ENCODE assay signal across 8 mouse cellular contexts in genomic region chr10:127618173-127618572, GRCm38 (mm10). TPM values are rescaled to one million over a fixed set of nuclear protein-coding genes. Genes with fewer than 3 reads are reported as not detected.
DNase-seq lines count a peak whose midpoint lies in the region; ATAC-seq and TF ChIP-seq lines count a peak whose summit lies in the region.

No protein-coding gene starts in this region.

- DNase-seq in hindbrain, embryonic 10.5 days (ENCODE audit: low spot score) = no peak
- no peak for DNase-seq in hindbrain, embryonic 11.5 days (ENCODE audit: low spot score)
- DNase-seq in embryonic facial prominence, embryonic 11.5 days (ENCODE audit: low spot score) = no peak
- DNase-seq in intestine, embryonic 14.5 days (ENCODE audit: low spot score) = no peak
- no peak for DNase-seq in midbrain, postnatal 0 days (ENCODE audit: low spot score)
- no peak for DNase-seq in c-Kit-positive CD71-positive TER-119-positive erythroid progenitor cells, embryonic 14.5 days (ENCODE audit: low spot score)
- no peak for DNase-seq in gastrocnemius, postnatal 10 days
- no peak for DNase-seq in layer of hippocampus, adult 8-10 months (ENCODE audit: low spot score in 2 of 2)

- peaks cover 95% of the 10 kb centered on the region for H3K4me1 ChIP-seq in hindbrain, embryonic 10.5 days (replicated peaks)
- peaks cover 17% of the 10 kb centered on the region for H3K4me1 ChIP-seq in hindbrain, embryonic 11.5 days (replicated peaks; ENCODE audit: control insufficient read depth, insufficient read depth, low read length)
- H3K4me1 ChIP-seq in embryonic facial prominence, embryonic 11.5 days (ENCODE audit: control insufficient read depth, insufficient read depth, low read length) = peaks cover 23% of the 10 kb centered on the region
- H3K4me1 ChIP-seq in intestine, embryonic 14.5 days (replicated peaks; ENCODE audit: control insufficient read depth, insufficient read depth, low read length) = peaks cover 64% of the 10 kb centered on the region
- H3K4me1 ChIP-seq in midbrain, postnatal 0 days (ENCODE audit: insufficient read depth, low read length) = peaks cover 21% of the 10 kb centered on the region

- no peaks in the 10 kb centered on the region for H3K9me3 ChIP-seq in hindbrain, embryonic 10.5 days
- no peaks in the 10 kb centered on the region for H3K9me3 ChIP-seq in hindbrain, embryonic 11.5 days (ENCODE audit: control insufficient read depth, low read length)
- no peaks in the 10 kb centered on the region for H3K9me3 ChIP-seq in embryonic facial prominence, embryonic 11.5 days (replicated peaks; ENCODE audit: control insufficient read depth, low read length)
- H3K9me3 ChIP-seq in intestine, embryonic 14.5 days (ENCODE audit: control insufficient read depth, low read length) = no peaks in the 10 kb centered on the region
- no peaks in the 10 kb centered on the region for H3K9me3 ChIP-seq in midbrain, postnatal 0 days (ENCODE audit: low read length)

- ATAC-seq in hindbrain, embryonic 11.5 days (ENCODE audit: low FRiP score) = no peak
- no peak for ATAC-seq in embryonic facial prominence, embryonic 11.5 days (replicated peaks; ENCODE audit: insufficient number of reproducible peaks, low FRiP score, low TSS enrichment, low read depth)
- ATAC-seq in intestine, embryonic 14.5 days (replicated peaks; ENCODE audit: low FRiP score, low TSS enrichment, low read depth) = no peak
- no peak for ATAC-seq in midbrain, postnatal 0 days (ENCODE audit: low FRiP score)

- peak overlapping the region; percentile 82 for H3K4me3 ChIP-seq in hindbrain, embryonic 10.5 days
- no peak overlapping the region for H3K4me3 ChIP-seq in hindbrain, embryonic 11.5 days (ENCODE audit: low read depth, low read length)
- H3K4me3 ChIP-seq in embryonic facial prominence, embryonic 11.5 days (ENCODE audit: low read depth, low read length) = no peak overlapping the region
- H3K4me3 ChIP-seq in intestine, embryonic 14.5 days (ENCODE audit: low read depth, low read length) = peak overlapping the region; percentile 75; the same call in 1 of the 2 replicates
- H3K4me3 ChIP-seq in midbrain, postnatal 0 days (ENCODE audit: low read depth, low read length) = peak overlapping the region; percentile 18; the same call in 1 of the 2 replicates

- no peak overlapping the region for H3K4me2 ChIP-seq in hindbrain, embryonic 11.5 days (replicated peaks; ENCODE audit: low read depth, low read length)
- peak overlapping the region; percentile 89 for H3K4me2 ChIP-seq in embryonic facial prominence, embryonic 11.5 days (ENCODE audit: low read depth, low read length)
- peak overlapping the region; percentile 64 for H3K4me2 ChIP-seq in intestine, embryonic 14.5 days (ENCODE audit: low read length)
- peak overlapping the region; percentile 97 for H3K4me2 ChIP-seq in midbrain, postnatal 0 days (ENCODE audit: low read depth, low read length, poor library complexity, severe bottlenecking)

- no peaks in the 10 kb centered on the region for H3K27me3 ChIP-seq in hindbrain, embryonic 10.5 days (ENCODE audit: insufficient read depth, poor library complexity, severe bottlenecking)
- no peaks in the 10 kb centered on the region for H3K27me3 ChIP-seq in hindbrain, embryonic 11.5 days (ENCODE audit: control insufficient read depth, insufficient read depth, low read length)
- H3K27me3 ChIP-seq in embryonic facial prominence, embryonic 11.5 days (ENCODE audit: control insufficient read depth, insufficient read depth, low read length) = no peaks in the 10 kb centered on the region
- no peaks in the 10 kb centered on the region for H3K27me3 ChIP-seq in intestine, embryonic 14.5 days (replicated peaks; ENCODE audit: control insufficient read depth, insufficient read depth, low read length)
- no peaks in the 10 kb centered on the region for H3K27me3 ChIP-seq in midbrain, postnatal 0 days (ENCODE audit: insufficient read depth, low read length)

- TF ChIP-seq CTCF in midbrain, postnatal 0 days (IDR thresholded peaks at IDR 0.05) = no peak

- H3K9ac ChIP-seq in hindbrain, embryonic 11.5 days (ENCODE audit: low read depth, low read length) = no peak overlapping the region
- H3K9ac ChIP-seq in embryonic facial prominence, embryonic 11.5 days (replicated peaks; ENCODE audit: low read length) = no peak overlapping the region
- no peak overlapping the region for H3K9ac ChIP-seq in intestine, embryonic 14.5 days (ENCODE audit: low read length)
- no peak overlapping the region for H3K9ac ChIP-seq in midbrain, postnatal 0 days (replicated peaks; ENCODE audit: low read length, poor library complexity, severe bottlenecking)

- H3K36me3 ChIP-seq in hindbrain, embryonic 10.5 days = peaks cover 14% of the 10 kb centered on the region
- H3K36me3 ChIP-seq in hindbrain, embryonic 11.5 days (ENCODE audit: control insufficient read depth, insufficient read depth, low read length) = no peaks in the 10 kb centered on the region
- H3K36me3 ChIP-seq in embryonic facial prominence, embryonic 11.5 days (replicated peaks; ENCODE audit: control insufficient read depth, insufficient read depth, low read depth, low read length) = no peaks in the 10 kb centered on the region
- 0 out of 2 replicates have a peak, but pooled peaks cover 4% of the 10 kb centered on the region for H3K36me3 ChIP-seq in intestine, embryonic 14.5 days (ENCODE audit: control insufficient read depth, insufficient read depth, low read length)
- peaks cover 9% of the 10 kb centered on the region; the same call in 1 of the 2 replicates for H3K36me3 ChIP-seq in midbrain, postnatal 0 days (ENCODE audit: insufficient read depth, low read length)

- H3K27ac ChIP-seq in hindbrain, embryonic 10.5 days = peak overlapping the region; percentile 41; the same call in 1 of the 2 replicates
- no peak overlapping the region for H3K27ac ChIP-seq in hindbrain, embryonic 11.5 days (ENCODE audit: low read depth, low read length)
- H3K27ac ChIP-seq in embryonic facial prominence, embryonic 11.5 days (replicated peaks; ENCODE audit: low read depth, low read length) = no peak overlapping the region
- H3K27ac ChIP-seq in intestine, embryonic 14.5 days (ENCODE audit: low read depth) = peak overlapping the region; percentile 97; the same call in 1 of the 2 replicates
- no peak overlapping the region for H3K27ac ChIP-seq in midbrain, postnatal 0 days (ENCODE audit: low read depth, low read length)

- WGBS in hindbrain, embryonic 10.5 days = 56% methylated on average over 6 of the region's 6 CpGs
- WGBS in hindbrain, embryonic 11.5 days = 57% methylated on average over 6 of the region's 6 CpGs
- WGBS in embryonic facial prominence, embryonic 11.5 days = 44% methylated on average over 6 of the region's 6 CpGs
- 31% methylated on average over 6 of the region's 6 CpGs for whole genome bisulfite sequencing in intestine, embryonic 14.5 days
- 53% methylated on average over 6 of the region's 6 CpGs for WGBS in midbrain, postnatal 0 days

RNA-seq across cellular contexts. Expression of gene Lrp1, which starts 2.8 kb away (rescaled TPM):
- polyA plus RNA-seq in hindbrain, embryonic 10.5 days (2016; fragmentation: Nextera tagmentation; extraction: Ambion mirVana) = 55.7 and 71.7 TPM in 2 replicates
- 66.3 and 67.1 TPM in 2 replicates for polyA plus RNA-seq in hindbrain, embryonic 11.5 days (2014; fragmentation: Nextera tagmentation; extraction: Ambion mirVana)
- polyA plus RNA-seq in embryonic facial prominence, embryonic 11.5 days (2014; fragmentation: Nextera tagmentation; extraction: Ambion mirVana) = 55.5 and 59.0 TPM in 2 replicates
- 92.1 and 96.6 TPM in 2 replicates for polyA plus RNA-seq in intestine, embryonic 14.5 days (2014; fragmentation: Nextera tagmentation; extraction: Ambion mirVana)
- 297 and 319 TPM in 2 replicates for total RNA-seq in midbrain, postnatal 0 days (2014; rRNA removed)
- polyA plus RNA-seq in midbrain, postnatal 0 days (2015; fragmentation: Nextera tagmentation; extraction: Ambion mirVana) = 79.8 and 84.4 TPM in 2 replicates
- total RNA-seq in gastrocnemius, postnatal 10 days (2021) = 100 to 1,000 TPM; 105 to 132 TPM
- 100 to 1,000 TPM; 293 to 333 (median 304) TPM for total RNA-seq in layer of hippocampus, adult 8-10 months (2022)

RNA-seq across cellular contexts. Expression of gene Stat6, which starts 24.6 kb away (rescaled TPM):
- 8.9 and 9.5 TPM in 2 replicates for polyA plus RNA-seq in hindbrain, embryonic 10.5 days (2016; fragmentation: Nextera tagmentation; extraction: Ambion mirVana)
- polyA plus RNA-seq in hindbrain, embryonic 11.5 days (2014; fragmentation: Nextera tagmentation; extraction: Ambion mirVana) = 6.0 and 6.9 TPM in 2 replicates
- 8.1 and 8.2 TPM in 2 replicates for polyA plus RNA-seq in embryonic facial prominence, embryonic 11.5 days (2014; fragmentation: Nextera tagmentation; extraction: Ambion mirVana)
- polyA plus RNA-seq in intestine, embryonic 14.5 days (2014; fragmentation: Nextera tagmentation; extraction: Ambion mirVana) = 28.5 and 29.4 TPM in 2 replicates
- 6.1 and 10.2 TPM in 2 replicates for total RNA-seq in midbrain, postnatal 0 days (2014; rRNA removed)
- polyA plus RNA-seq in midbrain, postnatal 0 days (2015; fragmentation: Nextera tagmentation; extraction: Ambion mirVana) = 3.9 and 4.3 TPM in 2 replicates
- total RNA-seq in gastrocnemius, postnatal 10 days (2021) = 10 to 100 TPM; 15.8 to 24.4 TPM
- 10 to 100 TPM in 3 of 4 experiments, 1 to 10 TPM in 1; 10.0 to 13.6 (median 11.3) TPM for total RNA-seq in layer of hippocampus, adult 8-10 months (2022)

RNA-seq across cellular contexts. Expression of gene Nemp1, which starts 48.5 kb away (rescaled TPM):
- polyA plus RNA-seq in hindbrain, embryonic 10.5 days (2016; fragmentation: Nextera tagmentation; extraction: Ambion mirVana) = 7.7 and 10.2 TPM in 2 replicates
- polyA plus RNA-seq in hindbrain, embryonic 11.5 days (2014; fragmentation: Nextera tagmentation; extraction: Ambion mirVana) = 8.6 and 9.3 TPM in 2 replicates
- polyA plus RNA-seq in embryonic facial prominence, embryonic 11.5 days (2014; fragmentation: Nextera tagmentation; extraction: Ambion mirVana) = 11.2 and 11.7 TPM in 2 replicates
- 8.8 and 8.9 TPM in 2 replicates for polyA plus RNA-seq in intestine, embryonic 14.5 days (2014; fragmentation: Nextera tagmentation; extraction: Ambion mirVana)
- 3.2 and 3.7 TPM in 2 replicates for total RNA-seq in midbrain, postnatal 0 days (2014; rRNA removed)
- 1.4 and 1.7 TPM in 2 replicates for polyA plus RNA-seq in midbrain, postnatal 0 days (2015; fragmentation: Nextera tagmentation; extraction: Ambion mirVana)
- total RNA-seq in gastrocnemius, postnatal 10 days (2021) = 1 to 10 TPM; 2.8 to 5.3 TPM
- total RNA-seq in layer of hippocampus, adult 8-10 months (2022) = 1 to 10 TPM; 5.8 to 8.1 (median 7.6) TPM

RNA-seq across cellular contexts. Expression of gene Nab2, which starts 50.2 kb away (rescaled TPM):
- 6.6 and 6.8 TPM in 2 replicates for polyA plus RNA-seq in hindbrain, embryonic 10.5 days (2016; fragmentation: Nextera tagmentation; extraction: Ambion mirVana)
- polyA plus RNA-seq in hindbrain, embryonic 11.5 days (2014; fragmentation: Nextera tagmentation; extraction: Ambion mirVana) = 4.3 and 4.9 TPM in 2 replicates
- polyA plus RNA-seq in embryonic facial prominence, embryonic 11.5 days (2014; fragmentation: Nextera tagmentation; extraction: Ambion mirVana) = 8.0 and 9.3 TPM in 2 replicates
- 7.4 and 7.5 TPM in 2 replicates for polyA plus RNA-seq in intestine, embryonic 14.5 days (2014; fragmentation: Nextera tagmentation; extraction: Ambion mirVana)
- 4.8 and 5.6 TPM in 2 replicates for total RNA-seq in midbrain, postnatal 0 days (2014; rRNA removed)
- 1.4 and 1.6 TPM in 2 replicates for polyA plus RNA-seq in midbrain, postnatal 0 days (2015; fragmentation: Nextera tagmentation; extraction: Ambion mirVana)
- 10 to 100 TPM in 1 of 2 experiments, 1 to 10 TPM in 1; 7.0 to 13.2 TPM for total RNA-seq in gastrocnemius, postnatal 10 days (2021)
- total RNA-seq in layer of hippocampus, adult 8-10 months (2022) = 10 to 100 TPM; 45.3 to 51.6 (median 49.0) TPM

Comparison
In these comparisons a context has a peak if more than half of its experiments do, and no peak if none do; other contexts are left out.
1. H3K27ac ChIP-seq: peak in hindbrain, embryonic 10.5 days (single experiment) and intestine, embryonic 14.5 days (single experiment); none in hindbrain, embryonic 11.5 days (single experiment), embryonic facial prominence, embryonic 11.5 days (single experiment) and midbrain, postnatal 0 days (single experiment).
2. H3K4me3 ChIP-seq: peak in hindbrain, embryonic 10.5 days (single experiment), intestine, embryonic 14.5 days (single experiment) and midbrain, postnatal 0 days (single experiment); none in hindbrain, embryonic 11.5 days (single experiment) and embryonic facial prominence, embryonic 11.5 days (single experiment).